Mouse (Mus musculus) heart, postnatal 10 days (tissue): ENCODE results near the gene Il17a. TPM values are rescaled to one million over a fixed set of nuclear protein-coding genes. Genes with fewer than 3 reads are reported as not detected.
A peak's percentile ranks its signal among the peaks of the same experiment; 100 is the strongest.
"Not testable (repeated sequence)": the region's sequence is repeated elsewhere in the genome, so short reads cannot be mapped to it uniquely, and the experiment has no call there.

Experiments
- DNase-seq, 2 experiments: peaks; one replicate each; pipeline ENCODE4 v3.0.0; 2021
- intact Hi-C: fragments of 180-260 bp; cut with DNase I; formaldehyde crosslinking; loops from one replicate; pipeline ENCODE4 v1.15.1; 2025
- total RNA-seq, 2 experiments: library from RNA; stranded (reverse); gene quantifications; 2 replicates each; pipeline ENCODE4 v1.2.3; 2021

Il17a gene
- total RNA-seq = not detected

DNA sequence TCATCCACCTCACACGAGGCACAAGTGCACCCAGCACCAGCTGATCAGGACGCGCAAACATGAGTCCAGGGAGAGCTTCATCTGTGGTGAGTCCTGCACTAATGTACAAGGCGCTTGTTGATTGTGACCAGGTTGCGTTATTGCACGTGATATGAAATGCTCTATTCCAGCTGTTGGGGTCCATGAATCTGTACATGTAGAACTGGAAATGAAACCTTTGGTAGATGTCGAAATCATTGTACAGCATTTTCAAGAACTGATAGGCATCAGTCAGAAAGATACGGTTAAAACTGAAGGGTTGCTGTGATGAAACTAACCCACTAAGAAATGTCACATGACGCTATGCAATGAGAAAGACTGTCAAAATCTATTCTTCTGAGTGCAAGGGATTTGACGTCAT is at the start of gene Il17a:
TSS of gene Il17a (plus strand) at position 3 of the 400 bp plus-strand sequence.
- intact Hi-C loops = no loop called here
- no peak for DNase-seq

DNA sequence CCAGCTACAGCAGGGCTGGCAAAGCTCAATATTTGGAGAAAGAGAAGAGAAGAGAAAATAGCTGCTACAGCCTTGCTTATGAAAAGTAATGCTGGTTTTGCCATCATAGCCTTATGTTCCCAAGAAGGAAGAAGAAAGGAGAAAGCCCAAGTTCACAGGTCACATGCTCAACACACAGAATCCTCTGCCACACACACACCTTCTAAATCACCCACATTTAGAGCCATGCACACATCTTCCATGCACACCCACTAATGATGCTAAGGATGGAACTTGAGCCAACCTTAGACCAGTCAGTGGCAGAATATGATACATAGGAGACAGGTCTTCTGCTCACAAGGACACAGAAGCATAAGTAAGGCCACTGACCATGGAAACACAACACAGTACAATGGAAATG is 47.9 kb upstream of the Il17a start:
- no peak for DNase-seq
- intact Hi-C loops = no loop called here

DNA sequence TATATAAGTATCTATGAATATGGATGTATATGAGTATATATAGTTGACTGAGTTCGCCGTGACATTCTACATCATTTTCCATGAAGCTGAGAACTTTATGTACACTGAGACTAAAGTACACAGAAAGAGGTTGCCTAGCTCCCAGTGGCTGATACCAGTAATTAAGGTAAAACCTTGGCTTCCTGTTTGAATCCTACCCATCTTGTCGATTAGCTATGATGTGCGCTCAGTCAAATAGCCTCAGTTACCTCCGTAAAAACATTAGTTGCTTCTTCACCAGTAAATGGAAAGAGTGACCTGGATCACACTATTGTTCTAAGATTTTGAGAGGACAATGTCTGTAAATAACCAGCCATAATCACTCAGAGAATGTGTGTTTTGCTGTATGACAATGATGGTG is 47.3 kb upstream of the Il17a start:
- intact Hi-C loops = no loop called here

DNA sequence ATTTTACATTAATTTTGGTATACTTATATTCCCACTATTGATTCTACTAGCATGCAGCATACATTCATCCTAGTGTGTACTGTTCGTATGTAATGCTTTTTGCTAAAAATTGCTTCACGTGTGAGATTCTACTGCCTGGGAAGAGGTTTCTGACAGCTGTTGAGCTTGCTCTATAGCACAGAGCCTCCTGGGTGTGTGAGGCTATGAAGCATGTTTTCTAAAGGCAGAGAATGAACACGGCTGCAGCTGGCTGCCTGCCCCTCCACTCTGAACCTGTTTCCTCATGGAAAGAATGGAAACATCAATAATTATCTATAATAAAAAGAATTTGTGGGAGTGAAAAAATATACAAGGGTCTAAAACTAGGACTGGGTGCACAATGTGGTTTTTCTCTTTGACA is 46.9 kb upstream of the Il17a start:
- no peak for DNase-seq
- intact Hi-C loops = no loop called here

More for the DNA sequence above, 47.3 kb upstream of the Il17a start:
- DNase-seq = no peak

DNA sequence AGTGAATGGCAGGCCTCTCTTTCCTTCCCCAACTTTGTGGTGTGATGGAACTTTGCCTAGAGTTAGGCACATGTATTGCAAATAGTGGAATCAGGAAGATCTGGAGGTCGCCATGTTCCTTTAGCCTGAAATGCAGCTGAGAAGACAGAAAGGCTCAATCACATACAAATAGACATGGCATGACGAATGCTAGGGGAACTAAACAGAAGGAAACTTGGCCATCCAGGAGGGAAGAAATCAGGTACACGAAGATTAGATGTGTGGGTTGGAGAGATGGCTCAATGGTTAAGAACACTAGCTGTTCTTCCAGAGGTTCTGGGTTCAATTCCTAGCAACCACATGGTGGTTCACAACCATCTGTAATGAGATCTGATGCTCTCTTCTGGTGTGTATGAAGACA is 46.3 kb upstream of the Il17a start:
- intact Hi-C loops = no loop called here

DNA sequence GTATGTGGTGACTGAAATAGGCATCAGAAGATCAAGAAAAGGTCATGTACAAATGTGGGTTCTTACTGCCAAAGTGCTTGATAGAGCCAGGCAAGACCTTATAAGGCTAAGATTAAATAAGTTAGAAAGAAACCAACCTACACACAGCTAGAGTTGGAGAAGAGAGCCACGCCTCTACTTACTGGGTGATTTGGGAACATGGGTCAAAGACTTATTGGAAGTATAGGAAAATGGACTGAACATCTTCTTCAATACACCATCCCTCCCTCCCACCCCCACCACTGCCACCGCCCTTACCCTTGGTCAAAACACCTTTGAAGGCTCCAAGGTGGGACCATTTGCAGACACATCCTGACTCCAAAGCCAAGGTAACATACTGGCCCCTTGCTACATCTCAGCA is 45.3 kb upstream of the Il17a start:
- DNase-seq = no peak
- intact Hi-C loops = no loop called here

More for the DNA sequence above, 46.3 kb upstream of the Il17a start:
- DNase-seq = no peak

DNA sequence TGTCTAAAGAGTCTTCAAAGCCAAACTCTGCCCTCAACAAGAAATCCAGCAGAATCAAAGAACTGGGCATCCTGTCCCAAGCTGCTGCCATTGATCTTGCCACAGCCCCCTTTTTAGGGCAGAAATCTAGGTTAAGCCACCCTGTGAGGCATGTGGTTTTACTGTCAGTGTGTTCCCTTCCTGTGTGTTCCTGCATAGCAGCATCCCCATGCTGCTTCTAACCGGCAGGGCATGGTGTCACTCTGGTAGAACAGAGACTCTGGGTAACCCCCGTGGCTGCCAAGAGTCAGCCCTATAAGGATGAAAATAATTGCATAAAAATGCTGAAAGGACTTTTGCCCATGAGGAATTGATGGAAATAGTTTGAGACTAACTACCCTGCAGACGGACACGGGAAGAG is 44.8 kb upstream of the Il17a start:
- no peak for DNase-seq
- intact Hi-C loops = no loop called here

DNA sequence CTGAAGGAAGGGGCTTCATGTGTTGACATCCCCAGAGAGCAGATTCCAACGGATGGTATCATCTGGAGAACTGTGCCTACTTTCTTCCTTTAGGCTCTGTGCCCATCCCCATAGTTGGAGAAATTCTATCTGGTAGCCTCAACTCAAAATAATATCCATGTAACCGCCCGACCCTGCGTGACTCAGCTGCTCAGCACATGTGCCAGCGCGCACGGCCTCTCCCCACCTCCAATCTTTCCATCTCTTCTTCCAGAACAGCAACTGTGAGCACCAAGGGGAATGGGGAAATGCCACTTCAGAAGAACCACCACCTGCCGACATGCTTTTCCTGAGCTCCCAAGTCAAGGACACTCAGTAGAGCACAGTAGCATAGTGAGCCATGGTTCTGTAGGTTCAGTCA is 39.4 kb upstream of the Il17a start:
- DNase-seq = no peak
- intact Hi-C loops = no loop called here

DNA sequence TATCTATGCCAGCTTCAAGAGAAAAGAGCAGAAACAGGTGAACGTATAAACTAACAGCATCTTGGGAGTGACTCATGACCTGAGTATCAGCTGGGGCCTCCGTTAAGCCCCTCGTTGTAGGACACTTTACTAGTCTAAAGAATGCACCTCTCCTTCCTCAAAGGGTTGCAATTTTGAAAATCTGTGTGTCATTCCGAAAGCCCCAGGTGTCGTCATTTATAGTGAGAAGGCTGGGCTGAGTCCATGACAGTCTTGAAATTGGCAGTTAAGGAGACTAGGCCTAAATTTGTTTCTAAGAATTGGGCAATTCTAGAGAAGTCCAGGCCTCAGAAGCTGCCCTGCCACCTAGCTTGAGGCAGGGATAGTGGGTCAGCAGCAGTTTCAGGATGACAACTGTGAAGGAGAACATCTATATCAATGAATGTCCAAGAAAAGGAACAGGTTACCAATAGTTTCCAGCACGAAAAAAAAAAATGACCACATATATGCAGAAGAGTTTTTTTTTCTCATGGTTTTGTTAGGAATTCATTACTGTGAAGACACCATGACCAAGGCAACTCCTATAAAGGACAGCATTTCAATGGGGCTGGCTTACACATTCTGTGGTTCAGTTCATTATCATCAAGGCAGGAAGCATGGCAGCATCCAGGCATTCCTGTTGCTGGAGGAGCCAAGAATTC is 36.9 kb upstream of the Il17a start:
- no peak for DNase-seq
- intact Hi-C loops = no loop called here

DNA sequence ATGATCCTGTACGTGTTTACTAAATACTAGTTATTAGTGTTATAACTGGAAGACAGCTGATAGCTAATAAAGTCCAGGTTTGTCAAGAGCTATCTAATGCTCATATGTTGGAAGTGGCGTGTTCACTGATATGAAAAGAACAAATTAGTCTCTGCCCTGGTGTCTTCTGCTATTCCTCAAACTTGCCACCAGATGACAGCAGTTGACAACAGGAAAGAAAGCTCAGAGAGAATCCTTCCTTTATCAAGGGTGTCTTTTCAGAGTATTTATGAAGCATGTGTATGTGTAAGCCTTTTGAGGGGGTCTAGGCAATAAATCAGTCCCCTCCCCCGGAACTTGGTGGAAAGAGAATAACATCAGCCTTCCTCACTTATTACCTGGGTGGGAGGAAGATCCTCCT is 30.7 kb upstream of the Il17a start:
- intact Hi-C loops = loop anchor here (5.0 to 10.0 kb wide), 3 partner anchors 102 to 462 kb away; no protein-coding TSS in a partner anchor
- DNase-seq = peak in 1 of 2 experiments; percentile 6

DNA sequence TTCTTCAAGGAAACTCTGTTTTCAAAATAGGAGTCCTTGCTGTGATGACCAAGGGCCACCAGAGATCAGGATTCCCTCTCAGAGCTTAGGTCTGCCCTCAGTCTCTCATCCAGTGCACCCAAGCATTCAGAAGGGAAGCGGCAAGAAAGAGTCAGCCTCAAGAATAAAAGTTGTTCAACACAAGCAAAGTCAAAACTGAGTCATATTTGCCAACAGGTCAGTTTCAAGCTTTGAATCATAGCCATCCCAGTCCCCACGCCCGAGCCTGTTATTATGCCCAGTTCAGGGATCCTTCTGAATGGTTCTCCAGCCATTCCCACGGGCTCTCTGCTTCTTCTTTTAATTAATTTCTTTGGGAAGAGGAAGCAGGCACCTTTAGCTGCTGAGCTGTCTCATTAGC is 5.9 kb downstream of the Il17a start:
- intact Hi-C loops = loop anchor here (5.0 kb wide), 1 partner anchor 124 kb away; no protein-coding TSS in a partner anchor
- no peak for DNase-seq

DNA sequence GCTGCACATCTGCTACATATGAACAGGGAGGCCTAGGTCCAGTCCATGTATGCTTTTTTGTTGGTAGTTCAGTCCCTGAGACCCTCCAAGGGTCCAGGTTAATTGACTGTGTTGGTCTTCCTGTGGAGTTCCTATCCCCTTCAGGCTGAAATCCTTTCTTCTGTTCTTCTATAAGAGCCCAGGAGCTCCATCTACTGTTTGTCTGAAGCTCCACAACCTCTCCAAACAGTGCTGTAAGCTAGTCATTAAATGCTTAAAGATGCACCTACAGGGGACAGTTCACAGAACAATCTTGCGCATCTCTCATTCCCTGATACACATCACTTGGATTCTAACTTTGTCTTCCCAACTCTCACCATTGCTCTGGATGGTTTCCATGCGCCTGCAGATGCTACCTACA is 7.8 kb downstream of the Il17a start:
- intact Hi-C loops = loop anchor here (5.0 kb wide), 1 partner anchor 126 kb away; no protein-coding TSS in a partner anchor
- no peak for DNase-seq

DNA sequence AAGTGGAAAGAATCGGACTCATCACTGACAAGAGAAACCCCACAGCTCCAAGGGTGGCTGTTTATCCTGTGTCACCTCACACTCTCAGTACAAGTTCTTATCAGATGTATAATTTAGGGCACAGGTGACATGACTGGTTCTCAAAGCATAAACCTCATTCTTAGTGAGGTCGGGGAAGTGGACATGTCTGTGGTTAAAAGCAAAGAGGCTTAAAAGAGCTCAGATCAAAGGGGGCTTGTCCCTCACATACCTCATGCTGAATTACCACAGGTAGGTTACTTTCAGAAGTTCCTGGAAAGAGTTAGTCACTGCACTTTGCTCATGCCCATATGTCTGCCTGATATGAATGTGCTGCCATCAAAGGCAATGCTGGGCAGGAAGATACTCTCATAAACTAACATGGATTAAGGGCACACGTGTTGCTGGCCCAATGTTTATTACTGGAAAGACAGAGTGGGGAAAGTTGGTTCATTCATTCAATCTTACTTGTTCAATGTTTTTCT is 9.8 kb downstream of the Il17a start:
- no peak for DNase-seq
- intact Hi-C loops = no loop called here

DNA sequence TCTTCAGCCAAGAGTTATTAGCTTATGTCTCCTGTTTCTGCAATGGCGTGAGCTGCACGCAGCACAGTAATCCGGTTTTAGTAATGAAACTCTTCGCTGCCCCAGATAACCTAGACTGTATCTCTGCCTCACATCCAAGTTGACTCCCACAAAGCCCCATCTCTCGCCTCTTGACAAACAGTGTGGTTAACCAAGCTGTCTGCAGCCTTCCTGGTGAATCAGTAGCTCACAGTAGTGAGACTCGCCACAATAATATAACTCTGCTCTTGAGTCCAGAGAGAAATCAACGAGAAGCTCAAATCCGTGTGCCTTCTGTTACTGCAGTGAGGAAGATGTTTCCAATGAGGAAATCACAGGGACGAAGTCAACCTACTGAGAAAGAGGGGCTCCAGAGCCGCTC is 23.7 kb downstream of the Il17a start:
- no peak for DNase-seq
- intact Hi-C loops = no loop called here

DNA sequence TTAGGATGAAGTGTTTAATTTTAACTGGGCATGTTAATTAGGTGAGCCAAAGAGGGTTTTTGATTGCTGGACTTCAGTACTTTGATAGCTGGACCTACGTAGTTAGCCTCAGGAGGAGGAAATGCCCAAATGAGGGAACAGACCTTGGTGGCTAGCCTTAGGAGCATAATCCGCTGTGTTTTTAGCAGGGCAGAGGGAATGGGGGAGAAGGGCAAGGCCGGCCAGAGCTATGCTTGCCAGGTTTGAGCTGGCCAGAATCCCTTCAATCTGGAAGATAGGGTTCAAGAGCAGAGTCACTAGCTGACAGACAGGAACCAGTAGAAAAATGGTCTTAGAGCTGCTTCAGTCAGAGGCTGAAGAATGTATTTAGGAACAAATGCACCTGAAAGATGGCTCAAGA is 26.9 kb downstream of the Il17a start:
- intact Hi-C loops = no loop called here
- DNase-seq = no peak

DNA sequence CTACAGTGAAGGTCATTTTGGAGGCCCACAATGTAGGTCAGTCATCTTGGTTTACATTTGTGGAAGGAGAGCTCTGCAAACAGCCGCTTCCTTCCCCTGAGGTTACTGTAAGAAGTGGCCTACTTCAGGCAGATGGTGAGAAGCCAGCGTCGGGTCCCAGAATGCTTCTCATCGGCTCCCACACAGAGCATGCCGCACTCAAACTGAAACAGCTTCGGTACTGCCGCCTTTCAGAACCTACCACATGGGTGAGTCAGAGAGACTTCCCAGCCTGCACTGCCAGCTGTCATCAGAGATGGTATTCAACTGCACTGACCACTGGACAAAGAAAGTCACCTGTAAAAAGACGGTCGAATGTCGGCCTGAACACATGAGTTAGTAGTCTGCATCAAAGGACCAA is 29.1 kb downstream of the Il17a start:
- intact Hi-C loops = no loop called here
- DNase-seq = no peak

DNA sequence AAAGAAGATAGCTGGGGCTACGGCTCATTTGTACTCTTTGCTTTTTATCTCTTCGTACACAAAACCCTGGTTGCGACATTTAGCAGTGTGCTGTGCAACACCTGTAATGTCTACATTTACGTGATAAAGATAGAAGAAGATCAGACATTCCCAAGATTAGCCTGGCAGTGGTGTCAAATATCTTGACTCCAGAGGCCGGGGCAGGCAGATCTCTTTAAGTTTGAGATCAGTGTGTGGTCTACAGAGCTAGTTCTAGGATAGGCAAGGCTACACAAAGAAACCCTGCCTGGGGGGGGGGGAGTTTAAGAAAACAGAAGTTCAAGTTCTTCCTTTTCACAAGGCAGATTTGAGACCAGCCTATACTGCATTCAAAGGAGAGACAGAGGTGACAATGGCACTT is 29.6 kb downstream of the Il17a start:
- intact Hi-C loops = no loop called here
- no peak for DNase-seq

DNA sequence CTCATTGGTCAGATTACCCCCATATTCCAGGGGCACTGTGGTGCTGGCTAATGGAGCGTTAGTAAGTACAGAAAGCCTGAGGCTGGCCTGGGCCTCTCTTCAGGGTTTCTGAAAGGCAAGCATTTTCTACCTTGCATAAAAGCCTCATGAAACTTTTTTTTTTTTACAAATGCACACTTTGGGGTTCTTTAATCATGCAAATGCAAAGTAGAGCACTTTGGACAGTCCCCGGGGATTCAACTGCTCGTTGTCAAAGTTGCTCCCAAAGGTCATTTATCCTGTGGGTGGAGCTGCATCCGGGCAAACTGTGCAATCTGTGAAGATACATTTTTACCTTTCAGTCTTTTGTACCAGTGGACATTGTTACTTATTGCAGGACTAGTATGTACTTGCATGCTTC is 30.7 kb downstream of the Il17a start:
- intact Hi-C loops = no loop called here
- DNase-seq = no peak

DNA sequence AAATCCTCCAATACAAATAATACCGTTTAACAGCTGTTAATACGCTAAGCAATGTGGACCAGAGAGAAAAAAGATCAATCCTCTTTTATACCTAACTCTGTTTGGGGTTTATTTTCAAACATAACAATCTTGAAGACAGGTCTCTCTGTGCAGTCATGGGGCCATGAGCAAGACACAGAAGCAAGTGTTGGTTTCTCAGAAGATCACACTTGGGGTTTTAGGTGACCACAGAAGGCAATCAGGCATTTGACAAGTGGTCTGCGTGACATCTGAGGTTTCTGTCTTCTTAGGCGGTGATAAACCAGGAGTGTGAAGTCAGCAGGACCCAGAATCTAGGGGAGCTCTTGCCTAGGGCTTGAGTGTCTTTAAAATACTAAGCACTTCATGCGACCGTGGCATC is 35.8 kb downstream of the Il17a start:
- intact Hi-C loops = no loop called here
- DNase-seq = no peak

DNA sequence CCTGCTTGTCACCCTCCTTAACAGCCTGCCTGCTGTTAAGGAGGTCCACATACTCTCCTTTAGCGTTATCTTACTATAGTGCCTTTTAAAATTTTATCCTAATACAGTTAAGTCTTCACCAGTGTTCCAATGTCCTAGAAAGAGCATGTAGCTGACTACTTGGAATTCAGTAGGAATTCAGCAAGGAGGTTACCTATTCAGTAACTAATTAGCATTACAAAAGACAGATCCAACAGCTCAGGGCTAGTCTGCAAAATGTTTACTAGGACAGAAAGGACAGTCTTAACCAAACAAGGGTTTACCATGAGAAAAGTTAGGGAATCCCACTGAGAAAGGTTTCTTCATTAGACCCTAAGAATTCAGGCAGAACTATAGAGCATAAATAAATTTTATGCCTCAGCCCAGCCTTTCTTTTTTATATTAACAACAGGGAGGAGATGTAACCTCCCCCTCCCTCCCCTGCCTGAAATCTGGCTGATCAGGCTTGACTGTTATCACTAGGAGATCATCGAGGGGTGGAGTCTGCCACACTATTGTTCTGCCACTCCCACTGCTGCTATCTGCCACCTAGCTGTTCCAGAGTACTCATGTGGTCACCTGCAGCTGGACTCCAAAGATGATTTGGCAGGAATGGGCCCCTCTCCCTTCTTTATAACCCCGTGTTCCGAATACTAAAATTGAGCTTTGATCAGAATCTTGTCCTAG is 43.5 kb downstream of the Il17a start:
- DNase-seq = not testable (repeated sequence)

DNA sequence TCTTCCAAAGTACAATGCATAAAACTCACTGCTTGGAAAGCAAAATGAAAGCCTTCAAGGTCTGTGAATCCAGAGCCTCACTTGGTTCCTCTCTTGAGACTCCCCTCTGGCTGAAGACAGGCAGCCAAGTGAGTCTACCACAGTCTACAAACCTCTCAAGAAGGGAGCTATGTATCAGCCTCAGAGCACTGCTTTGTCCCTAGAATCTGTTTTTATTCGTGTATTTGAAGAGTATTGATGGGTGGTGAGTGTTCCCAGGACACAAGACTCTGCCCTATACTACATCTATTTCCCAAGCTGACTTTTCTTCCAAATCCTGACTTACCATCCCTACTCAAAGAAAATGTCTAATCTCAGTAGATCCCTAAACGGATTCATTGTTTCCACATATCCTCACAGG is 47.7 kb downstream of the Il17a start:
- no peak for DNase-seq
- intact Hi-C loops = no loop called here

More for the DNA sequence above, 43.5 kb downstream of the Il17a start:
- intact Hi-C loops = not testable (repeated sequence)
